Mouse (Mus musculus): ENCODE data around the gene Reg3b.
"Not testable (repeated sequence)": the region's sequence is repeated elsewhere in the genome, so short reads cannot be mapped to it uniquely, and the experiment has no call there.

Gene Reg3b

DNA sequence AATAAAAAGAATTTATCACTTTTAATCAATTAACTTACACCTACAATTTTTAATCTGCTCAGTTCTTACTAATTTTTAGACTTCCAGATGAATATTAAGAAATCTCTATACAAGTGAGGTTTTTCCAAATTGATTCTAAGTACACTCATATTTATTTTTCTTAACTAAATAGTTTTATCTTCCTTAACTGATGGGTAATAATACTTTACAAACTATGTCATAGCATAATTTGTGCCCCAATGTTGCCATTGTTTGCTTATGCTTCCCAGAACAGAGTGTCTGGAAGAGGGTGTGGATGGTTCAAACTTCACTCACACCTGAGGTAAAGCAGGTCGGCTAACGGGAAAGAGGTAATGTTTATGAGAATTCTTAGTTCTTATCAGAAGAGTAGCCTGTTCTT is at the start of gene Reg3b:
TSS of gene Reg3b (plus strand) at position 301 of the 400 bp plus-strand sequence.
- CTCF ChIA-PET: no interaction called here

DNA sequence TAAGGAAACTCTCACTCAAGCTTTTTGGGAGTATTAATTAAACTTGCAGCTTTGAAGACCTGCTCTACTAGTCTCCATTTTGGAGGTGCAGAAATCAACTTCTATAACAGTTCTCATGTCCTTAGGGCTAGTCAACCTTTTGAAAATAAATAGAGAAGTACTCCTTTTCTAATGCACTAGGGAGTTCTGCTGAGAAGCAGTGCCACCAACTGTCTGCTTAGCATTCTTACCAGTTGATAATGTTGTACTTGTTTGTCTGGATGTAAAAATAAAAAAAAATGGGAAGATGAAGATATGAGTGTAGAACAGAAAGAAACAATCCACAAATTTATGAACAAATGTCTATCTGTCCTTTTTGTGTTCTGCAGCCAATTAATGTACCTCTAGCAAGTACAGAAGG is 42.7 kb upstream of the Reg3b start:
- CTCF ChIA-PET: no interaction called here

GRCm38 (mm10) chr6:78329166-78329565 is 41.3 kb upstream of the Reg3b start:
- CTCF ChIA-PET: interaction anchor here (0.6 kb wide), 1 partner anchor 36 kb away, joined by 3 read pairs; no protein-coding TSS in a partner anchor

- CTCF ChIA-PET: no interaction called here
Measured at GRCm38 (mm10) chr6:78331919-78332569, 38.4 kb upstream of the Reg3b start.

DNA sequence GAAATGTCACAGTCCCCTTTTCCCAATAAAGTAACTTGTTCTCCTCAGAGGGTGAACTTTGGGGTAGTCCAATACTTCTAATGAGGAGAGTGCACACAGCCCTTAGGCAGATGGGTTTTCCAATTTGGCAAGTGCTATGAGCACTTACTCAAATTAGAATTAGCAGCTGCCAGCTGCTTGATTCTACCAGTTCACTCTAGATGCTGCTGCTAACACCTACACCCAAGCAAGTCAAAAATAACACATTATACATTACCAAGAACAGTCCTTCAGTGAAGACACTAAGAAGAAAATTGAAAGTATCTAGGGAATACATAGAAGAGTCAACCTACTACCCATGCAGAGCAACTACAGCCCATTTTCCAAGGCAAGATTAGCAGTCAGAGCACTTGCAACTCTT is 30.2 kb upstream of the Reg3b start:
- CTCF ChIA-PET: no interaction called here

- CTCF ChIA-PET: no interaction called here
Measured at GRCm38 (mm10) chr6:78341689-78342088, 28.8 kb upstream of the Reg3b start.

DNA sequence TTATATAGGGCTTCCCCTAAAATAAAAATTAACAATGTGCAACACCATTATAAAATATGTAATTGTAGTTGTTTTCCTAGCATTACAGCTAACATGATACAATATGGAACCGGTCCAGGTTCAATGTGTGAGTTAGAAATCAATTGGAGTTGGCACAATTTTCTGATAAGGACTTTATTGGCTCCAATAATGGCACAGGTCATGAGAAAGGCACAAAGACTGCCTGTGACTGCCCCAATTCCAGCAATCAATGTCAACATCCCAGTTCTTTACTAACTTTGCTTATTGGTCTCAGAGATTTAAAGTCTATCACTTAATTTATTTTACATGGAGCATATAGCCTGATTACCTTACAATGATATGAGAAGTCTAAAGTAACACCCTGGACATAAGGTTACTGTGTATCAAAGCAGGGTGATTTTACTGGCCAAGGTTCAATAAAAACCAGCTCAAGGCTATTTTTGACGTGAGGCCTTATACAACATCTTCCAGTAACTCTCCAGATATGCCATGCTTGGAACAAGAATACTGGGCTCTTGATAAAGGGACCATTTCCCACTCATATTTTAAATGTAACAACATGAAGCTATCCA is 8.4 kb upstream of the Reg3b start:
- CTCF ChIA-PET: no interaction called here

DNA sequence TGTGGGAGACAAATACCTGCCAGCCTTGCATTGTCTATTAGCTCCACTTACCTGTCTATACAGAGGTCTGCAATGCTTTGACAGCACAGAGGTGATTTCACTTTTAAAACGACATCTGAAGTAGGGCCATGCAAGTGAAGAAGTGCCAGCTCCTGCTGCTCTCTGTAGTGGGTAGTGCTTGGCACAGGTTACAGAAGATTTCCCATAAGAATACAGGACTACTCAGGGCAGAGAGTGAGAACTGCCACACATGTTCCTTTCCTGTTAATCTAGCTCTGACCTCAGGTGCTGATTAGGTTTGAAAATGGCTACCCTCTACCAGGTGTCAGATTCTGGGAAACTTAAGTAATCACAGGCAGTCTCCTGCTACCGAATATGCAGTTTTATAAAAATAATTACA is 8.3 kb downstream of the Reg3b start, which contains the start of gene Reg3d:
TSS of gene Reg3d (minus strand) at position 101 of the 400 bp plus-strand sequence.
- CTCF ChIA-PET: no interaction called here

DNA sequence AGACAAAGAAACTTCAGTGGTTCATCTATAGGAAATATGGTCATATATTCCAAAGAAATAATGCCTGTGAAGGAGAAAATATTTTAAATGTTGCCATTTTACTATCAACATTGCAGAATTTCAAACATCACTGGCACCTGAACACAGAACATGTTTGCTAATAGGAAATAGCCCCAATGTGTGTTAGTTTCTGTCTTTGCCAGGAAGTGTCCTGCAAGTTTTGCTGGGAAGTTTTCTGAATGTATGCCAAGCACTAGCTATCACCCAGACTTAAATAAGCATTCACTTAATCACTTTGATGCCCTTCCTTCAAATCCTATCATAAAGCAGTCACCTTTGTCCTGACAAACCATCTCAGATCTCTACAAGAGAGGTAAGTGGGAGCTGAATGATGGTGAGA is 10.0 kb downstream of the Reg3b start, which contains the start of gene Reg3a:
TSS of gene Reg3a (plus strand) at position 301 of the 400 bp plus-strand sequence.
- CTCF ChIA-PET: no interaction called here

- CTCF ChIA-PET: no interaction called here
Measured at GRCm38 (mm10) chr6:78385609-78386008, 15.2 kb downstream of the Reg3b start.

- CTCF ChIA-PET: not testable (repeated sequence)
Measured at GRCm38 (mm10) chr6:78395323-78395722, 24.9 kb downstream of the Reg3b start, which contains the start of gene Reg2. Gene Reg2, plus strand, starts transcription at chr6:78395623.

DNA sequence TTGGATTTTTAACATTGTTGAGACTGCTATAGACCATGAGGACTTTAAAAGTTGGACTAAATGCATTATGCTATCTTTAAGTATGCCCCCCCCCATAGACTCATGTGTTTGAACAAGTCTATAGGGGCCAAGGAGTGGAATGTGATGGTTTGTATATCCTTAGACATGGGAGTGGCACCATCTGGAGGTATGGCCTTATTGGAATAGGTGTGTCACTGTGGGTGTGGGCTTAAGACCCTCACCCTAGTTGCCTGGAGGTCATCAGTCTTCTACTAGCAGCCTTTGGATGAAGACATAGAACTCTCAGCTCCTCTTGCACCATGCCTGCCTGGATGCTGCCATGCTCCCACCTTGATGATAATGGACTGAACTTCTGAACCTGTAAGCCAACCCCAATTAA is 52.0 kb downstream of the Reg3b start, which contains the start of gene Reg1:
TSS of gene Reg1 (plus strand) at position 301 of the 400 bp plus-strand sequence.
- CTCF ChIA-PET: not testable (repeated sequence)

Data from spleen, embryonic (tissue).